Mouse (Mus musculus) kidney, postnatal 25 days (tissue): ENCODE results near the gene Rpap2.
A peak's percentile ranks its signal among the peaks of the same experiment; 100 is the strongest.

Source experiments
- DNase-seq, 2 experiments: peaks; one replicate each; pipeline ENCODE4 v3.0.0; 2021; ENCODE audit warnings: mixed read lengths in 2 of 2

Rpap2 gene

GRCm38 (mm10) chr5:107687592-107688498, 90.7 kb downstream of the Rpap2 start:
- peak; percentile 68 to 73 for DNase-seq

- peak in 1 of 2 experiments; percentile 35 for DNase-seq
Observed at GRCm38 (mm10) chr5:107688499-107688866, 91.3 kb downstream of the Rpap2 start.

GRCm38 (mm10) chr5:107695019-107695418, 97.8 kb downstream of the Rpap2 start:
- no peak for DNase-seq

DNA sequence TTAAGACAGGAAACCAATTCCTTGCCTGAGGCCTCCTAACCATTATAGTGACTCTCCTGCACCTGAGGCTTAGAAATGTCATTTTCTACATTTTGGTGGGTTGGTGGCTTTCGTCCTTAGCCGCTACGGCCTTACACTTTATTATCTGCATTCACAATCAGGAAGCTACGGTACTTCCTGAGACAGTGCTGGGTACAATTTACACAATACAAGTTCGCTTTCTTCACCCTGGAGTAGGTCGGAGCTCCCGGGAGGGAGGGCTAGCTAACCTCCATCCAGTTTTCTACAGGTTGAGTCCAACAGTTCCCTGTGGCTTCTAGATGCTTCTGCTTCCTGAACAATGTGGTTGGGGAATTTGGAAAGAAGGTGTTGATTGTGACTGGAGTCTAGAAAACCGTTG, 101.7 kb downstream of the Rpap2 start:
- no peak for DNase-seq

GRCm38 (mm10) chr5:107700873-107701272, 103.7 kb downstream of the Rpap2 start:
- no peak for DNase-seq

DNA sequence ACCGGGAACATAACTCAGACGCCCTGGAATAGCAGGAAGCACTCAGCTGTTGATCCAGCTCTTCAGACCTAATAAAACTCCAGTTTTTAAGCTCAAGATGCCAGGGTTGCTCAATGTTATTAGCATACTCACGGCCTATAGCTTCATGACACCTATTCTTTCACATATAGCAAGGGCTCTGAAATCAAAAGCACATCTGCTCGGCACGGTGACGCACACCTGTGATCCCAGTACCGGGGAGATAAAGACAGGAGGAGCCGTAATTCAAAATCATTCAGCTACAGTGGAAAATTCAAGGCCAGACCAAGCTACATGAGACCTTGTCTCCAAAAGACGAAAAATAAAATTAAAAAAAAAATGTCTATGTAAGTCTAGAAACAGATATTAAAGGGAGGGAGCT, 104.5 kb downstream of the Rpap2 start:
- DNase-seq = no peak

DNA sequence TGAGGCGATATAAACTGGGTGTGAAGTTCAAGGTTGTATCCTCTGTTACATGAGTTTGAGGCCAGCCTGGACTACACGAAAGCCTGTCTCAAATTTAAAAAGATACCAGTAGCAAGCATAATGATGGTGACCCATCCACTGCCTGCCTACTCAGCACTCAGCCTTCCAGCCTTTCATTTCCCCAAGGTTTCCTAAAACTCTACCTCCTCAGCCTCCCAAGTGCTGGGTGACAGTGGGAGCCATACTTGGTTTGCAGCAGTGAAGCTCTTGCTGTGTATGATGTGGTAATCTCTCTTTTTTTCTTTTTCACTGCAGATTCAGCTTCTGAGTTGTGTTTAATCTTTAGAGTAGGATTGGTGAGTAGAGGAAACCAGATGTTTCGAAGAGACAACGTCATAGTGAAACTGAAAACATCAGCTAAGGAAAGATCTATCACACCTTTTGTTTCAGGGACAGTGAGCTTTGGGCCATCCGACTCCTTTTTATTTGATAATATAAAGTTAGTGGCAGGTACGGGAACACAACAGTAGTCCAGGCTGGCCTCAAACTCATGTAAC, 106.1 kb downstream of the Rpap2 start:
- DNase-seq = no peak

DNA sequence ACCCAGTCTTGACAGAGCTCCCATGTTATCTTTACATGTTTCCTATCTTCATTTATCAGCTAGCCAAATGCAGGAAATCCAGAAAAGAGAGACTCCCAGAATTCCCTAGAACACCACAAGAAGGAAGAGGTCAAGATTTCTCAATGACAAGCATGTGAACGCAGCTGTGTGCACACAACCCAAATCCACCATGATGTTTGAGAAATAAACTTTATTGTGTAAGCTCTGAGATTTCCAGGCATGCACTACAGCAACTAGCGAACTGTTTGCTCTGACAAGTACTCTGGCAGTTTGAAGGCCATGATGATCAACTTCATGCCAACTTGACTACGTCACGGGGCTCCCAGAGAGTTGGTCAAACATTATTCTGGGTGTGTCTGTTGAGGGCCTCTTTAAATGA, 108.6 kb downstream of the Rpap2 start:
- DNase-seq = no peak

DNA sequence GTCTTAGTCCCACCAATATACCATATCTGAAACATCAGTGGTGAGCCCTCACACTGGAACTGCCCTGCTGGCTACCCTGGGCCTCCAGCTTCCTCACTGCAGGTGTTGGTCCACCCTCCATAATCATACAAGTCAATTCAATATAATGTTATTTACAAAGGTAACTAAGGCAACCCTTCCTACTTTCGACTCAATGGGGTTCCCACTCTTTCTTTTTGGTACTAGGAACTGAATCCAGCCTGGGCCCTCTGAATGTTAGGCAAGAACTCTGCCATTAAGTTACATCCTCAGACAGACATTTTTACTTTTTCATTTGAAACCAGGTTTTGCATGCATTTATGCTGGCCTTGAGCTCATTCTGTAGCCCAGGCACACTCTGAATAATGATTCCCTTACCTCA, 109.1 kb downstream of the Rpap2 start:
- DNase-seq = no peak

DNA sequence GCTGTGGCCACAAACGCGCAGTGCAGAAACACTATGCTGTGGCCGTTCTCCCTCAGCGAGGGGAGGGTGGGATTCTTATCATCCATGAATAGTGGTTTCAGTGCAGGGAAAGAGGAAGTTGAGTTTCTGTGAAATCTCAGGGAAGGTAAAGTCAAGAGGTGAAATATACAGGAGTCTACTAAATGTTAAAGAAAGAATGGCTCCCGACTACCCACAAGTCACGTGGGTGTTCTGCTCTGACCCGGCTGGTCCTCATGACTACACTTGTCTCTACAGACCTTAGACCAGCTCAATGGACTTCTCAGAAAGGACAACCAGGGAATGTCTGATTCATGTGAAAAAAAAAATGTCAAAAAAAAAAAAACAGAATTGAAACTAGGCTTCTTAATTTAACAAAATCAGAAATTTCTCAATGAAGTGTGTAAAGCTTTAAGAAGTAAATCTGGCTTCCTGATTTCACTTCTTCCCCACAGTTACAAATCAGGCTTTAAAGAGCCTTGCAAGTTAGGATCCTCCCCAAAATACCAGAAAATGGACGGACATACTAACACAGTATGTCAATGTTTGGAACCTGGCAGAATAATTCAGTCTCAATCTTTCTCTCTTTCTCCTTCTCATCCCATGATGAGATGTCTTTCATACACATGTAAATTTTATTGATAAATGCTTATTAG, 111.1 kb downstream of the Rpap2 start:
- no peak for DNase-seq
